Mouse (Mus musculus) 3134 (cell line): ENCODE measurements around the gene Gpr179.

Experiments
- DNase-seq: peaks from one replicate; pipeline ENCODE4 v3.0.0-alpha.2; 2011; ENCODE audit warnings: low spot score; ENCODE audit not compliant: insufficient read length; ENCODE audit errors: extremely low read depth

Gpr179 gene

GRCm38 (mm10) chr11:97352027-97352684, at the start of gene Gpr179:
TSS of gene Gpr179 (minus strand) at chr11:97352077.
- DNase-seq: no peak

GRCm38 (mm10) chr11:97401082-97401481, 49.2 kb upstream of the Gpr179 start:
- peak; percentile 56 for DNase-seq

- peak; percentile 85 for DNase-seq
Measured at GRCm38 (mm10) chr11:97399958-97400710, 48.3 kb upstream of the Gpr179 start.

GRCm38 (mm10) chr11:97398506-97398905, 46.6 kb upstream of the Gpr179 start:
- no peak for DNase-seq

- DNase-seq: no peak
Measured at GRCm38 (mm10) chr11:97394146-97394545, 42.3 kb upstream of the Gpr179 start.

GRCm38 (mm10) chr11:97393658-97394057, 41.8 kb upstream of the Gpr179 start:
- DNase-seq: no peak

- DNase-seq: no peak
Measured at GRCm38 (mm10) chr11:97389127-97389526, 37.2 kb upstream of the Gpr179 start.

GRCm38 (mm10) chr11:97387811-97388210, 35.9 kb upstream of the Gpr179 start:
- DNase-seq: no peak

- no peak for DNase-seq
Measured at GRCm38 (mm10) chr11:97383764-97384163, 31.9 kb upstream of the Gpr179 start.

GRCm38 (mm10) chr11:97383017-97383416, 31.1 kb upstream of the Gpr179 start:
- no peak for DNase-seq

GRCm38 (mm10) chr11:97380036-97380435, 28.2 kb upstream of the Gpr179 start:
- DNase-seq: no peak

GRCm38 (mm10) chr11:97373402-97373801, 21.5 kb upstream of the Gpr179 start:
- DNase-seq: no peak

- DNase-seq: no peak
Measured at GRCm38 (mm10) chr11:97372159-97372864, 20.4 kb upstream of the Gpr179 start.

GRCm38 (mm10) chr11:97370329-97371091, 18.6 kb upstream of the Gpr179 start:
- no peak for DNase-seq

- no peak for DNase-seq
Measured at GRCm38 (mm10) chr11:97368501-97368900, 16.6 kb upstream of the Gpr179 start.

- no peak for DNase-seq
Measured at GRCm38 (mm10) chr11:97365556-97365955, 13.7 kb upstream of the Gpr179 start.

- no peak for DNase-seq
Measured at GRCm38 (mm10) chr11:97363644-97363995, 11.7 kb upstream of the Gpr179 start.

- peak; percentile 70 for DNase-seq
Measured at GRCm38 (mm10) chr11:97362943-97363643, 11.2 kb upstream of the Gpr179 start.

GRCm38 (mm10) chr11:97362649-97362942, 10.7 kb upstream of the Gpr179 start:
- no peak for DNase-seq

GRCm38 (mm10) chr11:97361948-97362648, 10.2 kb upstream of the Gpr179 start, which contains the start of gene Socs7:
TSS of gene Socs7 (plus strand) at chr11:97362551.
- DNase-seq: peak; percentile 87
